Mouse (Mus musculus) mouse trophoblast stem cell (cell line): ENCODE results near the gene P2ry13.

Experiments used
- in situ Hi-C, 2 experiments: fragments of 300-500 bp; cut with MseI, MboI; formaldehyde crosslinking; loops; 2 replicates in 1 of 2; 3 replicates in 1 of 2; pipeline ENCODE4 v1.15.1; 2025

The P2ry13 gene

DNA sequence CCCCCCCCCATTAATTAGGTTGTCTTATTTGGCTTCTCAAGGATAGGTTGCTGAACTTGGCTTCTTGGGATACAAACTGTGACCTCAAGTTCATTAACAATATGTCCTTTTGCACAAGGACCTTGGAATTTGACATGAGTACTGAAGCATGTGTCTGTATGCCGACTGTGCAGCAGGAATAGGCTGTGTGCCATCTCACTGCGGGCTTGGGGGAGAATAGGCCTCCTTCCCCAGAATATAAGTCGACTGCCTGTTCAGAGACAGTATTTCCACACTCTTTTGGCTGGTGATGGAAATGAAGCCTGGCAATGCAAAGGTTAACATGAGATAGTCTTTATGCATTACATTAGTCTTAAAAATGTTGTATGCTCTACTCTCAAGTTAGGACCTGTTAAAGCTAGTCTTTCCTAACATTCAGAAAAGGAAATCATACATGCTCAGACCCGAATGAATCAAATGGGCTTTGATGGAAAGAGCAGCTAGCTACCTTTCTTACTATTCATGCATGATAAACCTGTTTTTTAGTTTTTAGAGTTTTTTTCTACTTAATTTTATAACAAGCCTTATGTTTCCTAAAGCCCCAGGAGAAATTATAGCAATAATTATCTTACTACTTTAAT lies 13.2 kb downstream of the P2ry13 start:
- in situ Hi-C loops, result no loop called here

DNA sequence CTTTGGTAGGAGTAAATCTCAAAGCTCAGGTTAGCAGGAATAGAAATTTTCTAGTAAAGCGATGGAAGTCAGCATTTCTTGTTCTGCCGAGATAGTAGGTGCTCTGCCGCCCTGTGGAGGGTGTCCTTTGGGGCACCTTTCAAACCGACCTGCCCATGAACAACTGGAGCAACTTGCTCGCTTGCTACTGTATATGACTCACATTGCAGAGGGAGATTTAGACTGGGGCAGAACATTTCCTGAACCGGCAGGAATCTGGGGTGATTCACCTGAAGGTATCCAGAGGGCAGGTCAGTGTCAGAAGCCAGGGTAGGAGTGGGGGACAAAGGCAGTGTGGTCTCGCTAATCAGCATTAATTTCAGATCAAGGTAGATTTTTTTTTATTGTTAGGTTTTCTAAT lies 15.7 kb downstream of the P2ry13 start, which contains the start of gene Gpr87:
Gene Gpr87 (minus strand): TSS at position 167 of the 400 bp plus-strand sequence.
- in situ Hi-C loops, result no loop called here

DNA sequence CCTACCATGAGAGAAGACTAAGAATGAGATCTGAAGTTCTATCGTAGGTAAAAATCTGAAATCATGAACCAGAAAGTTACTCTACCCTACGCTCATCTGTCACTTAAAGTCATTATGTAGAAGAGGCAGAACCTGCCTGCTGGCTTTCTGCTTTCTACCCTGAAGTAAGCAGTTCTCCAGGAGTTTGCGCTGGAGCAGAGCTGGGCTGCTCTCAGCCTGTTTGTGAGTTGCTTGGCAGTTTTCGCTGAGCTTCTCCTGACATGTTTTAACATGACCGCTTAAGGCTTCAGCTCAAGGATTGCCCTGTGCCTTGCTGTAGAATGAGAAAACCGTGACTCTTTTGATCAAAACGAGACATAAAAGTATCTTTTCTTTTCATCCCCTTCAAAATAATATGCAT lies 16.6 kb downstream of the P2ry13 start:
- in situ Hi-C loops, result no loop called here

DNA sequence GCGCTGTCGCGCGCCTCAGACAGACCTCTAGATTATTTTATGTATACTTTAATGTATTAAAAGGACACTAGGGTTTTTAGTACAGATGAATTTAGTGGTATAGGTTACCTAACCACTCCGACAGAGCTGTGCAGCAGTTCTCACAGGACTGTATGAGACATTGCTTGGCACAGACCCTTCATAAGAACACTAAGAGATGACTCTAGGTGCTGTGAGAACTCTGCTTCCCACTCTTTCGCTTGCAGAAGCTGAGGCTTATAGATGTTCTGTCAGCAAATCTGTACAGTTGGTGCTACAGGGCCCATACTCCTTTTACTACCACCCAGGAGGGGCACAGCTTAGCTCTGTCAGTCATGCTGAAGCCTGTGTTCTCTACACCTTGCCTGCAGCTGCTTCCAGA lies 19.0 kb downstream of the P2ry13 start:
- in situ Hi-C loops, result no loop called here

DNA sequence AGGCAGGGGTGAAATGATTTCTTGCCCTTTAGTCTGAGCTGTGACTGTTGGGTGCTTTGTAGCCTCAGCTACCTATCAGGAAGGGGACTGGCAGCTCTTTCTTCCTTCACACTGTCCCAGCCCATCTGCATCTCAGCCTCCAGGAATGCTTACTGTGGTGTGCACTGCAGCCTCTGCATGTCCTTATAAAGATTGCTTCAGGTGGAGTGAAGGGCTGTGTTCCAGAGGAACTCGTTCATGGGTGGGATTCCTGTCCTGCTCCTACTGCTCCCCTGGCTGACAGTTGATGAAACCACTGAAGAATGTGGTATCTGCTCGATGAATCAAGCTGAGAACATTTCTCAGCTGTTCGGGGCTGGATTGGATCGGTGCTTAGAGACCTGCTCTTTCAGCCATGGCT lies 23.3 kb downstream of the P2ry13 start:
- in situ Hi-C loops, result no loop called here

DNA sequence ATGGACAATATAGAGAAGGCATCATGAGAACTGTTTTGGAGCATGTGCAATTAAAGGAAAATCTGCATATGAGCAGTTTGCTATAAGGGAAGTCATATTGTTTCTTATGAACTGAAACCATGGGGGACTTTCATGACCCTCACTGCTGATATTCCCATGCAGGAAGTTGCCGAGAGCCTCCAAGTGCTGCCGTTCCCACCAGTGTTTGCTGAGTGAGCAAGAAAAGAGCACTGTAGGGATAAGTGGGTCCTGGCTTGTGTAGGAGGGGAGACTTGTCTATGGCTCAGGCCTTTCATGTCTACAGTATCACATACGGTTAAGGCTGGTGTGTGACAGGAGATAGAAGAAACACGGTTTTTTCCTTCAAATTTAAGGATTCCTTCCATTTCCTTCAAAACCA lies 25.0 kb downstream of the P2ry13 start:
- in situ Hi-C loops, result no loop called here

DNA sequence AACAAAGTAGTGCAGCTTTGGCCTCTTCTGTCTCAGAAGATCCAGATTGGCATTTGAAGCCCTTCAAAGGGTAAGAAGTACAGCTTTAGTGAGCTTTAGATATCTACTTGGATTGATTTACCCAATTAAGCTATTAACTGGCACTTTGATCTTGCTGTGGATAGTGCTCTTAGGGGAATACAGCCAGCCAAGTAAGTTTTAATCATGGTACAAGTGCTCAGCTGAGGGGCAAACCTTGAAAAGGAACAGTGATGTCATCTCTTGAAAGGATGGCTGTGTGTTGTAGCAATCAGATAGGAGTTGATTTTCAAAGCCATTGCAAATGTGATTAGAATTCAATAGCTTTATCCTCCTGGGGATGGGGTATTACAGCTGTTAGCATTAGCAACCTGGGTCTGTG lies 28.6 kb downstream of the P2ry13 start:
- in situ Hi-C loops, result no loop called here

DNA sequence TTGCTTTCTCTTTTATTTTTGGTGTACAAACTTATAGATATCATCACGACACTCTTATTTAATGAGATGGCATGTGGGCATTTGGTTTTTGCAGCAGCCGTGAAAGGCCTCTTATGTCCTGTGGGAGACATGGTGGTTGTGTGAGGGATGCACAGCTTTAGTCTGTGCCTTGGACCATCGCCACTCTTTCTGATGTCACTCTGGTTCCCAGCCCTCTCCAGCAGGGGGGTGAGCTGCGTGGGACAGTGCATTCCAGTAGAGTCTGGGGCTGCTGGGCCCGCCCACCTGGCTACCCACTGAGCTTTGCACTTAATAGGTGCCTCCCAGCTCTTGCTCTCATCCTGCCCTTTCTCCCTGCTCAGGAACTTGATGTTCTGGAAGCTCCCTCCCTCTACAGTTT lies 29.5 kb downstream of the P2ry13 start:
- in situ Hi-C loops, result no loop called here

DNA sequence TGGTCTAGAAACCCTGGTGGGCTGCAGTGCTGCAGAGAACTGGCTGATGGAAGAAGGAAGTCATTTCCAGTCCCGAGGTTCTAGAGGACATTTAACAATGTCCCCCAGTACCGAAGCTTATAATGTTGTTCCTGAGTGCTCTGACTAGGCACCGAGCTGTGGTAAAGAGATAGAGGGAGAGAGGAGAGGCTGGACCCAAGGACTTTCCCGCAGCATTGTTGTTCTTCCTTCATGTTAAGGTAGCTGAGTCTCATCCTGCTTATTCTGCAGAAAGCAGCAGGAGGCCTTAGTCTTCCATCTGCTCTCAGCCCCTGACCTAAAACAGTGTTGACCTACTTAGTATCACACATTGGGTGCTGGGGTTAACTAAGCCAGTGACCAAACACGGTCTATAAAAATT lies 33.8 kb downstream of the P2ry13 start:
- in situ Hi-C loops, result no loop called here

DNA sequence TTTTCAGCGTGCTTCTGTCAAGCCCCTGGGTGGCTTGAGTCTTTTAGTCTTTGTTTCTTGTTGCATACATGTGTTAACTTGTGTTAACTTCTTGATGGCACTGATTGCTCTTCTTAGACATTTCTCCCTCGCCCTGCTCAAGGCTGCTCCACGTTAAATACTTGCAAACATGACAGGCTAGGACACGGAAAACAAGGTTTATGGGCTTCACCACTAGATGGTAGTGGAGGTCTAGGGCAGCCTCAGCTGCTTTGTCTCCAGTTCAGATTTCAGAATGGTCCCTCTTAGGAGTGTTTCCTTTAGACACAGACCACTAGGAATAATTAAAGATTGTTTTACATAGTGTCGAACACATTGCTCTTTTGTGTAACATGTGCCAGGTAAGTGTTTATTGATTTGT lies 35.4 kb downstream of the P2ry13 start:
- in situ Hi-C loops, result no loop called here

DNA sequence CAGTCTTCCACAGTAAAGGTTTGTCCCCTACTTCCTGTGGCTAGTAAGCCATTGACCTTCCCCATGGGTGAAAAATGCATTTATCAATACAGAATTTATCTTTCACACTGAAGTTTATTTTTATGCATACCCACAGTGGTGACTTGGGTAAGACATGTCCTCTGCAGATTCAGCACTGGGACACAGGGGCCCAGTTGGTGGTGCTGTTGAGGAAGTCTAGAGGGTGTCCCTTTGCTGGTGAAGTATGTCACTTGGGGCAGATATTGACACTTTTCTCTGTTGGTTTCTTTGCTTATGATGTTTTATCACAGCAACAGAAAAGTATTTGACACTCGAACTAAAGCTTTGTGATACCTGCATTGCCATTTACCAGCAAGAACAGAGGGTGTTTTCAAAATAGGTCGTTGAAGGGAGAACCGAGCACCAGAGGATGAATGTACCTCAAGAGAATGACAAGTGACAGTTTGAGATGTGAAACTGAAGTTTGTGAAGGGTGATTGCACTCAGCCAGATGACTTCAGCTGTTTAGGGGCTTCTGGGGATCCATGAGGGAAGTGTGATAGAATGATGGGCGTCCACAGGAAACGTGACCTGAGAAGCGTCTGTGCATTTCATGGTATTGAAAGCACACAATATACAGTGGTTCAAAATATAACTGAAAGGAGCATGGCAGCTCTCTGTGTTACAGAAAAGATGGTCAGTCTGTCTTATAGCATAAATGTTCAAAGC lies 36.1 kb downstream of the P2ry13 start:
- in situ Hi-C loops, result no loop called here

DNA sequence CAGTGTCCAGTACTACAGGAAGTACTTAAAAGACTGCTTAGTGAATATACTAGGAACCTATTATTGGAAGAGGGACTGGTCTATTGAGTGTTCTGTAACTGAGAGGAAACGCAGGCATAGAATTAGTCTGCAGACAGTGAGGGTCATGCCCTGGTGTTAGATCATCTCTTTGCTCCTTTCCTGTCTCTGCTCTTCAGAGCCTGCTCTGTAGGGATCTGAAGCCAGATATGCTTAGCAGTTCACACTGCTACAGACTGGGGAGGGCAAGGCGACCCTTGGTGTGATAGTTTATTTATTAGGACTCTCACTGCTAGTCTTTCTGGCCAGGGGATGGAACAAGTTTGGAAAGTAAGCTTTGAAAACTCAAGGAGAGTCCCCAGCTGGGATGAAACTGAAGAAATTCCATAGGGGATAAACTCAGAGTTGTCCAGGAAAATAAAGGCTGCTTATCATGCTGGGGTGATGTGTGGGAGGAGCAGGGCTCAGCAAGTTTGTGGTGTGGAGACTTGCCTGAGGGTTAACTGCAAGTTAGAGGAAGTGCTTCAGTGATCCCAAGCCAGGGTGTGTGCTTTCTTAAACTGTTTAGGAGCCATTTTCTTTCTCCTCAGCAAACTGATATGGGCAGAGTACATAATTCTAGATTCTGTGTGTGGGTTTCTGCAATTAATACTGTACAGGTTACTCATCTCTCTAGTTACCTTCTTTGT lies 40.6 kb downstream of the P2ry13 start:
- in situ Hi-C loops, result no loop called here

DNA sequence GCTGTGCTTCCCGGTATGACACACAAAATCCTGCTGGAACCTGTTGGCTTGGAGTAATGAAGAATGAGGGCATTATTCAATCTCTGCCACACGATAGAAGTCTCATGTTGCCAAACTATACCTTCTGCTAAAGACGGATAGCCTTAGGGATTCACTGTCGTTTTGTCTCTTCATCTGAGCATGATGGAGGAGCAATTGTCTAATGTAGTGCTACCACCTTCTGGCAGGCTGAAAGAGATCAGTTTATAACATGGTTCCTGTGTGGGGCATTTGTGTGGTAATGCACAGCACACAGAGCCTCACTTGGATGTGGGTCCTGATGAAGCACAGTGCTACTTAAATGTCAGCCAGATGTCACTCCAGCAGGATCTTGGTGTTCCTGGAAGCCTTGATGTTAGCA lies 41.5 kb downstream of the P2ry13 start:
- in situ Hi-C loops, result no loop called here

DNA sequence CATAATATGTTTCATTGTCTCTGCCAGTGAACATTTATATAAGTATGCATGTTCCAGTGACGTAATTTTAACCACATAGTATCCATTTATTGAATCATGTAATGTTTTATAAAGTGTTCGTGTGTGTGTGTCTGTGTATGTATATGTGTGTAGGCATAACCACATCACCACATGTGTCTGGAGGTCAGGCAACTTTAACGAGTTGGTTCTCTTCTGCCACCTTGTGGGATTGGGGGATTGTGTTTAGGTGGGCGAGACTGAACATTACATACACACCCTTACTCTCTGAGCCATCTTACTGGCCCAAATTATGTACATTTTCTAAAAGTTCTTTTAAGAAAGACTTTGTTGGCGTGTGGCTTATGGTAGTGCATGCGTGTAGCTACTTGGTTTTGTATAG lies 42.2 kb downstream of the P2ry13 start:
- in situ Hi-C loops, result no loop called here

DNA sequence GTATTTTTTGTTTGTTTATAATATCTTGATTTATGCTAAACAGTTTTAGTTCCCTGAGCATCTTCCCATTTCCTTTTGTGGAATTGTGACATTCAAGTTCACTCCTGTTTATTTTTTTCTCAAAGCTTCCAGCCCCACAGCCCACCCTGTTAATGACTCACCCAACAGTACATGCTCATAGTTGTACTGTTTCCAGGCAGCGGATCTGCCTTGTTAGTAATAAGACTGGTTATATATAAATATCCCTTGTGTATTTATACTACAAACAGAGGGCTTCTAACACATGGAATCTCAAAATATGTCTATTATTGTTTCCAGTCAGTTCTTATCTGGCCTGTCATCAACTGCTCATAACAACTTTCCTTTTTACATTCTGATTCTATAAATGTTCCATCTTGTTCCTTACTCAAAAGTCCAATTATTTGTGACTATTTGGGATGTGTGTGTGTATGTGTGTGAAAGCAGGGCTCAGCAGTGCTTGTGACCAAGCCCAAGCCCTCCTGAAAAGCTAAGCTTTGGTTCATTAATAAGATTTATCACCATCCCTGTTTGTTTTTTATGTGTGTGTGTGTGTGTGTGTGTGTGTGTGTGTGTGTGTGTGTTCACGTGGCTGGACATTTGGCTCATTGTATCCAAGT lies 43.1 kb downstream of the P2ry13 start:
- in situ Hi-C loops, result no loop called here

DNA sequence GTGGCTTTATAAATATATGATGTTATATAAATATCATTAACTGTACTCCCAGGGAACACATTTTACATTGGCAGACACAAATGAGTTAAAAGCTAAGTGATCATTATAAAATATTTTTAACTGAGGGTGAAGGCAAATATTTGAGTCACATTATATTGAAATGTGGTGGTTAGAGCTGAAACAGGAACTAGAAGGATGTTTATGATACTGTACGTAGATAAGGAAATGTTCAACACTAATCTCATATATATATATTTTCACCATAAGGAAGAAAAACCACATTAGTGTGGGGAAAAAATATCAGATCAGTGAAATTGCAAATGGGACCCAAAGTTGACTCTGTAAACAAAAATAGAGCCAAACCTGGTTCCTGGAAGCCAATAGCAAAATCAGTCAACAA lies 50.2 kb downstream of the P2ry13 start:
- in situ Hi-C loops, result no loop called here
